Mouse (Mus musculus): Measurements from ENCODE around the gene Cdh20. TPM values are rescaled to one million over a fixed set of nuclear protein-coding genes. Genes with fewer than 3 reads are reported as not detected.

The Cdh20 gene
- 1 to 10 TPM; 1.1 to 1.2 TPM for total RNA-seq (2021)
- long read RNA-seq, experiment 1, full-length matches to known transcripts: 1 of 1 reads
- long read RNA-seq, experiment 1, partial matches to known transcripts: 0 of 1 reads
- long read RNA-seq, experiment 1, other reads (novel, unspliced or antisense): 0 of 1 reads
- long read RNA-seq, experiment 2: 0 reads

DNA sequence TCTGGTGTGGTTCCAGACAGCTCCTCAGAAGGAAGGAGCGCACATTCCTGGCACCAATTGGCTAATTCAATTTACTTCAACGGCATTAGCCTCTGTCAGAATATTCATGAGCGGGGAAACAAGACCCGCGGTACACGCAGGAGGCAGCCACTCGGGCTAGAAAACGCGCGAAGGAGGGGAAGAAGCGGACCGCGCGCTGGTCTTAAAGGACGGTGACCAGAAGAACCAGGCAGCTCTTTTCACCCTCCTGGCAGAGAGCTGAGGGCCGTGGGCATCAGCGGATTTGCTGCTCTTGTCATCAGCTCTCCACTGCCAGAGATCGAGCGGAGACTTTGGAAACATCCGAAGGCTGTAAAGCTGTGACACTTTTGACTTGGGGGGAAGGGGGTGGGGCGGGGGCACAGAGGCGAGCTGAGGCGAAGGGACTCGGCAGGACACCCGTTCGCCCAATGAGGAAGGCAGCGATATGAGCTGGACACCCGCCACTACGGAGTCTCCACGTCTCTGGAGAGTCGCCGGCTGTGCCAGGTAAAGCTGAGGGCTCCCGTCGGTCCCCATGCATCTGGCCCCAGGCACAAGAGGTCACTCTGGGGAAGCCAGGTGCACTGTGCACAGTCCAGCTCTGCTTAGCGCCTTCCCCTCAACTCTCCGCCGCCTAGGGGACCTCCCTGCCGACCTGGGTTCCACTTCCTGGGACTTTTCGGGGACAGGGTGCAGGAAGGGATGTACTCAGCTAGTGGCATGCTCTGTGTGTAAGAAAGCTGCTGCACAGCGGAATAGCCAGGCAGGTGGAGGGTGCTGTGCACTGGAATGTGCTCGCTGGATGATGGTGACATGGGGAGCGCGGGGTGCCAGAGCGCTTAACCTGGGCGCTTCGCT is at the start of gene Cdh20:
Gene Cdh20, plus strand, starts transcription at position 159 of the 879 bp plus-strand sequence.
- intact Hi-C loops (cut with DNase I): no loop called here
- DNase-seq: peak; percentile 8 to 30

- intact Hi-C loops (cut with DNase I): no loop called here
- DNase-seq: no peak
Measured at GRCm38 (mm10) chr1:104746816-104747215, 21.5 kb upstream of the Cdh20 start.

GRCm38 (mm10) chr1:104747438-104747837 is 20.9 kb upstream of the Cdh20 start:
- intact Hi-C loops (cut with DNase I): no loop called here

GRCm38 (mm10) chr1:104754483-104754882 is 13.8 kb upstream of the Cdh20 start:
- intact Hi-C loops (cut with DNase I): no loop called here

More at GRCm38 (mm10) chr1:104747438-104747837, 20.9 kb upstream of the Cdh20 start:
- DNase-seq: no peak

GRCm38 (mm10) chr1:104755896-104756295 is 12.4 kb upstream of the Cdh20 start:
- intact Hi-C loops (cut with DNase I): loop anchor here (2.0 kb wide), 1 partner anchor 189 kb away; no protein-coding TSS in a partner anchor
- no peak for DNase-seq

More at GRCm38 (mm10) chr1:104754483-104754882, 13.8 kb upstream of the Cdh20 start:
- no peak for DNase-seq

- no peak for DNase-seq
Measured at GRCm38 (mm10) chr1:104769250-104769607, 900 bp downstream of the Cdh20 start.

DNA sequence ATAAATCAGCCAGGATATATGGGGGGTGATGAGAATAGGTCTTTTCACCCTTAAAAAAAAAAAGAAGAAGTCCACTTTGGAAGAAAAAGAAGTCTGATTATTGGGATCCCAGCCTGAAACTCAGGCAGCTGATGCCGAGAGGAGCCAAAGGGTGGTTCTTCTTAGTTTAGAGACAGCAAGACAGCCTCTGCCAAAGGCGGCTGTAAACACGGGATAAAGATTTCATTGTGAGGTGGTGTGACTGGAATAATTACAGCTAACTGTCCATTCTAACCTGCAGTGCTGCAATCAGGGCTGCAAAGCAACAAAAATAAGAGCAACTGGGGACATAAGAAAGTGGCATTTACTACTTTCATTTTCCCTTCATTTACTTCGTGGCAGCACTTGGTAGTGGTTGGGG is 3.6 kb downstream of the Cdh20 start:
- intact Hi-C loops (cut with DNase I): loop anchor here (5.0 kb wide), 1 partner anchor 45 kb away; no protein-coding TSS in a partner anchor
- no peak for DNase-seq

More at GRCm38 (mm10) chr1:104769250-104769607, 900 bp downstream of the Cdh20 start:
- intact Hi-C loops (cut with DNase I): no loop called here

- DNase-seq: no peak
- intact Hi-C loops (cut with DNase I): loop anchor here (5.0 kb wide), 1 partner anchor 44 kb away; no protein-coding TSS in a partner anchor
Measured at GRCm38 (mm10) chr1:104773207-104773606, 4.9 kb downstream of the Cdh20 start.

DNA sequence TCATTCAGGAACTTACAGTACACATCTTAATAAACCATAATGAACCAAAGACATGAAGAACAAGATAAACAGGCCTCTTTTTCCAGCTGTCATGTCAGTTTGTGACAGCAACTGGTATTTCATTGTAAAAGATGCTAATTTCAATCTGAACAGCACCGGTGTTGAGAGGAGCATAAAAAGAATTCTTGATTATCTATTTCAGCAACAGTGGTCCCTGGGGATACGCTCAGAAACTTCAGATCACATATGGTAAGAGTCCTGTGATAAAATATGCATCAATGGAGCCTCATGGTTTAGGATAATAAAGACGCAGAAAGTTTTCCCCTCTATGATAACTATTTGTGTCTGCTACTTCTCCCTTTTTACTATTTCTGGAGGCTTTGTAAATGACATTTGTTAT is 25.2 kb downstream of the Cdh20 start:
- DNase-seq: no peak
- intact Hi-C loops (cut with DNase I): no loop called here

- intact Hi-C loops (cut with DNase I): no loop called here
Measured at GRCm38 (mm10) chr1:104796146-104796545, 27.8 kb downstream of the Cdh20 start.

GRCm38 (mm10) chr1:104797139-104797538 is 28.8 kb downstream of the Cdh20 start:
- peak in 1 of 2 experiments; percentile 2 for DNase-seq

More at GRCm38 (mm10) chr1:104796146-104796545, 27.8 kb downstream of the Cdh20 start:
- no peak for DNase-seq

DNA sequence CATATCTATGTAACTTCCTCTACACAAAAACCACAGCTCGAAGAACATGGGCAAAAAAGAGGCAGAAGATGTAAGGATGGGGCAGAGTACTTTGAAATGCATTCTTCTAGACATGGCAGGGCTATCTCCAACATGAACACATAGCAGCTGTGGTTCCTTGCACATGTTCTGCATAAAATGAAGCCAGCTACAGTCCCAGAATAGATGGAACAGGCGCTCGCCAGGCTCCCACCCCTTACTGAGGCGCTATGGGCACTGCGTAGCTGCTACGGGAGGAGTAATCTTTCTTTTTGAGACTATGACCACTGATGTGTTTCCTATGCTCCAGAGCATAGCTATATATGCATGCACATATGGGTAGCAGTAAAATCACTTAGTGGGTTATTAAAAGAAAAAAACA is 36.4 kb downstream of the Cdh20 start:
- peak in 1 of 2 experiments; percentile 7 for DNase-seq
- intact Hi-C loops (cut with DNase I): no loop called here

More at GRCm38 (mm10) chr1:104797139-104797538, 28.8 kb downstream of the Cdh20 start:
- intact Hi-C loops (cut with DNase I): no loop called here

DNA sequence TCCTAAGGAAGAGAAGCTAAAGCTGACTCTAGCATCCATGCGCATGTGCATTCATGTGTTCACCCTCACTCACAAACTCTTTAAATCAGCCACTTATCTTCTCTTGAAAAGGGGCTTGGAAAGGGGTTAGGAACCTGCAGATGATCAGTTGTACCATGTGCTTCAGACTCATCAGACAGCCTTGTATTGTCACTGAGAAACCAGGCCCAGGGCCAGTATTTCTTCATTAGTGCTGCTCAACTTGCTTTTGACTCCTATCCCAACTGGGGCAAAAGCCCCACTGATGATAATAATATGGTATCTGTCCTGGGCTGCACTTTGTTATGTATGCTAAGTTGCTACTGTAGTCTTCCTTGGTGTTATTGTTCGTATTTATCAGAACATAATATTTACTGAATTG is 38.9 kb downstream of the Cdh20 start:
- no peak for DNase-seq
- intact Hi-C loops (cut with DNase I): no loop called here

- no peak for DNase-seq
- intact Hi-C loops (cut with DNase I): loop anchor here (5.0 kb wide), 1 partner anchor 45 kb away; no protein-coding TSS in a partner anchor
Measured at GRCm38 (mm10) chr1:104817510-104817909, 49.2 kb downstream of the Cdh20 start.

- DNase-seq: peak in 1 of 2 experiments; percentile 5
- intact Hi-C loops (cut with DNase I): no loop called here
Measured at GRCm38 (mm10) chr1:104828106-104828505, 59.8 kb downstream of the Cdh20 start.

DNA sequence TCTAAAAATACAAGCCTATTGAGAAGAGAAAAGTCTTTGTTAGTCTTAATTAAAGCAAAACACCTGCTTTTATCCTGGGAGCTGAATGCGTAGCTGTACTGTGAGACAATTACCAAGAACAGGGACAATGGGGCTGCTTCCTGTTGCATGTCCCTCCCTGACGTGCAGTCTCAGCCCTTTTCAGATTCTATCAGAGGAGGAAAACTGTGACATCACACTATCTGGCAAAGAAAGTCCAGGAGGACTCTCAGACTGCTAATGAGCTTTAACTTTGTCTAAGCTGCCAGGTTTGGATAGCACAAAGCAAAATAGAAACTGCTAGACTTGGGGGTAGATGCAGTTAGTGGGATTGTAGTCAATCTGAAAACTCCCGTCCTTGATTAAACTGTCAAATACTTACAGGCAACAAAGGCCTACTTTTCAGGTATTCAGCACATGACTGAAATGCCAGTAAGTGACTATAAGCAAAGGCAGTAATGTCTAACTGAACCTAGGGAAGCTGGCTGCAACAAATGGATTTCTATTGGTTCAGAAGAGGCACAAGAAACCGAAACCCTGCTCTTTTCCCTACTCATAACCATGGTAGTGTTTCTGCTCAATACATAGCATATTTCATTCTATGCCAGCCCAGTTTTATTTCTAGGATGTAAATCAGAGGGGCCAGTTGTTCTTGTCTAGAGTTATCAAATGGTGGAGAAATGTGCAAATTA is 70.0 kb downstream of the Cdh20 start:
- DNase-seq: no peak
- intact Hi-C loops (cut with DNase I): no loop called here

GRCm38 (mm10) chr1:104839051-104839450 is 70.7 kb downstream of the Cdh20 start:
- intact Hi-C loops (cut with DNase I): no loop called here
- DNase-seq: no peak

GRCm38 (mm10) chr1:104848256-104848919 is 80.1 kb downstream of the Cdh20 start:
- intact Hi-C loops (cut with DNase I): no loop called here

GRCm38 (mm10) chr1:104848920-104849272 is 80.6 kb downstream of the Cdh20 start:
- intact Hi-C loops (cut with DNase I): no loop called here
- no peak for DNase-seq

More at GRCm38 (mm10) chr1:104848256-104848919, 80.1 kb downstream of the Cdh20 start:
- DNase-seq: no peak

DNA sequence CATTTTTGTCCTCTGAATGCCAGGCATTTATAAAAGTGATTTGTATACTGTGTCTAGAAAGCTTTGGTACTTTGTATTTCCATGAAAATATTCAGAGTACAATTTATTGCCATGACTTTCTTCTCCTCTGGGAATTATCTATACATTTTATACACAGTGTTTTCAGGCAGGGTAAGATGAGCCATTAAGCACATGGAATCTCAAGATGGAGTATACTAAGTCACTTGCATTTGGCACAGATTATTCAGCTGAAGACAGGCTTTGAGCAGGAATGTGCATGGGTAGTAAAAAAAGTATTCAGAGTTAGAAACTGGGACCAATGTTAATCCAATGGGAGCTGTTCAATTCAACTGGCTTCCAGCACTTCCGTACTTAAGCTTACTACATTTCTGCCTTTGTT is 109.1 kb downstream of the Cdh20 start:
- no peak for DNase-seq
- intact Hi-C loops (cut with DNase I): no loop called here
